Mouse (Mus musculus) intestine, embryonic 16.5 days (tissue): ENCODE results near the gene St7l. TPM values are rescaled to one million over a fixed set of nuclear protein-coding genes. Genes with fewer than 3 reads are reported as not detected.
A peak's percentile ranks its signal among the peaks of the same experiment; 100 is the strongest.

ENCODE experiments used
- ATAC-seq: fragments of 200-750 bp; cut with Nextera tagmentation; 2 replicates; pipeline ENCODE4 v1.8.0; 2017; ENCODE audit warnings: moderate TSS enrichment, moderate library complexity
- H3K27ac ChIP-seq: fragments of 300-500 bp; sonication (generic); 2 replicates; pipeline ENCODE4 v1.5.1; 2014; ENCODE audit warnings: mild to moderate bottlenecking, low read length
- H3K27me3 ChIP-seq: fragments of 300-500 bp; sonication (generic); replicated peaks from 2 replicates; pipeline ENCODE4 v1.6.1; 2014; ENCODE audit warnings: low read length, control low read depth, mixed read lengths; ENCODE audit not compliant: control insufficient read depth, insufficient read depth
- H3K36me3 ChIP-seq: fragments of 300-500 bp; sonication (generic); 2 replicates; pipeline ENCODE4 v1.6.1; 2014; ENCODE audit warnings: low read length, control low read depth; ENCODE audit not compliant: control insufficient read depth, insufficient read depth
- H3K4me1 ChIP-seq: fragments of 300-500 bp; sonication (generic); 2 replicates; pipeline ENCODE4 v1.6.1; 2014; ENCODE audit warnings: low read length, control low read depth, mixed read lengths; ENCODE audit not compliant: control insufficient read depth, insufficient read depth
- H3K4me2 ChIP-seq: fragments of 300-500 bp; sonication (generic); 2 replicates; pipeline ENCODE4 v1.6.1; 2014; ENCODE audit warnings: low read depth, low read length, control low read depth
- H3K4me3 ChIP-seq: fragments of 300-500 bp; sonication (generic); 2 replicates; pipeline ENCODE4 v1.5.1; 2014; ENCODE audit warnings: mild to moderate bottlenecking, low read length
- H3K9ac ChIP-seq: fragments of 300-500 bp; sonication (generic); 2 replicates; pipeline ENCODE4 v1.6.1; 2014; ENCODE audit warnings: low read depth, low read length
- H3K9me3 ChIP-seq: fragments of 300-500 bp; sonication (generic); 2 replicates; pipeline ENCODE4 v1.6.1; 2016; ENCODE audit warnings: low read length, control low read depth; ENCODE audit not compliant: control insufficient read depth
- WGBS: fragments of 180-500 bp; shearing (Covaris S2); extraction: QIAGEN DNeasy Blood & Tissue Kit; methylation state at CpG from one replicate; pipeline ENCODE4 v1.1.7; 2014; 5-methylcytosine and 5-hydroxymethylcytosine counted together
- polyA plus RNA-seq: library from polyadenylated mRNA; unstranded; fragments of >200 nt; fragmentation: Nextera tagmentation; extraction: Ambion mirVana; gene quantifications from 2 replicates; pipeline ENCODE4 v1.2.1, GENCODE M21; 2015

The St7l gene
- polyA plus RNA-seq, 1 experiment from 2014 or later, result 37.8 TPM

- Histone ChIP-seq H3K9me3 (no peaks in the 10 kb centered on the region), H3K4me3 (no peak overlapping the region), H3K27ac (no peak overlapping the region), H3K36me3 (peaks cover 6% of the 10 kb centered on the region; the same call in 1 of the 2 replicates), H3K4me1 (peaks cover 5% of the 10 kb centered on the region; the same call in 1 of the 2 replicates), H3K27me3 (no peaks in the 10 kb centered on the region), H3K4me2 (no peak overlapping the region), H3K9ac (no peak overlapping the region)
- ATAC-seq, result no peak
Measured at GRCm38 (mm10) chr3:104869611-104870010, 5.8 kb downstream of the St7l start.

GRCm38 (mm10) chr3:104888585-104888984 is 24.8 kb downstream of the St7l start:
- 85% methylated on average over 3 of the region's 3 CpGs for WGBS
- Histone ChIP-seq H3K4me1 (no peaks in the 10 kb centered on the region), H3K4me2 (no peak overlapping the region), H3K36me3 (peaks cover 8% of the 10 kb centered on the region; the same call in 1 of the 2 replicates), H3K9ac (no peak overlapping the region), H3K4me3 (no peak overlapping the region), H3K9me3 (no peaks in the 10 kb centered on the region), H3K27ac (no peak overlapping the region), H3K27me3 (no peaks in the 10 kb centered on the region)
- ATAC-seq, result no peak; the same call in 1 of the 2 replicates

- Histone ChIP-seq H3K4me2 (no peak overlapping the region), H3K9ac (no peak overlapping the region), H3K9me3 (no peaks in the 10 kb centered on the region), H3K27ac (no peak overlapping the region), H3K27me3 (no peaks in the 10 kb centered on the region), H3K4me3 (no peak overlapping the region), H3K36me3 (no peaks in the 10 kb centered on the region), H3K4me1 (no peaks in the 10 kb centered on the region)
- no peak for ATAC-seq
- WGBS, result 77% methylated on average over 3 of the region's 3 CpGs
Measured at GRCm38 (mm10) chr3:104896141-104896540, 32.3 kb downstream of the St7l start.

- 94% methylated on average over 4 of the region's 4 CpGs for WGBS
- no peak overlapping the region for H3K4me3 ChIP-seq
Measured at GRCm38 (mm10) chr3:104901154-104901553, 37.3 kb downstream of the St7l start.

GRCm38 (mm10) chr3:104905389-104905788 is 41.6 kb downstream of the St7l start:
- H3K27ac ChIP-seq, result no peak overlapping the region
- H3K4me2 ChIP-seq, result no peak overlapping the region
- WGBS, result 94% methylated on average over 4 of the region's 4 CpGs
- H3K27me3 ChIP-seq, result no peaks in the 10 kb centered on the region
- no peak overlapping the region for H3K4me3 ChIP-seq
- H3K4me1 ChIP-seq, result no peaks in the 10 kb centered on the region
- no peak for ATAC-seq
- H3K9me3 ChIP-seq, result no peaks in the 10 kb centered on the region
- no peaks in the 10 kb centered on the region; the same call in 1 of the 2 replicates for H3K36me3 ChIP-seq
- no peak overlapping the region for H3K9ac ChIP-seq

More at GRCm38 (mm10) chr3:104901154-104901553, 37.3 kb downstream of the St7l start:
- Histone ChIP-seq H3K4me2 (no peak overlapping the region), H3K4me1 (no peaks in the 10 kb centered on the region), H3K9me3 (no peaks in the 10 kb centered on the region), H3K9ac (no peak overlapping the region), H3K36me3 (no peaks in the 10 kb centered on the region), H3K27ac (no peak overlapping the region), H3K27me3 (no peaks in the 10 kb centered on the region)
- ATAC-seq, result no peak

- H3K9ac ChIP-seq, result no peak overlapping the region
- no peak for ATAC-seq
- no peak overlapping the region for H3K27ac ChIP-seq
- H3K4me3 ChIP-seq, result no peak overlapping the region
- no peaks in the 10 kb centered on the region for H3K27me3 ChIP-seq
- peaks cover 2% of the 10 kb centered on the region; the same call in 1 of the 2 replicates for H3K36me3 ChIP-seq
- H3K9me3 ChIP-seq, result no peaks in the 10 kb centered on the region
- no peak overlapping the region for H3K4me2 ChIP-seq
- no peaks in the 10 kb centered on the region for H3K4me1 ChIP-seq
- 92% methylated on average over 3 of the region's 3 CpGs for WGBS
Measured at GRCm38 (mm10) chr3:104906007-104906406, 42.2 kb downstream of the St7l start.

GRCm38 (mm10) chr3:104909195-104909594 is 45.4 kb downstream of the St7l start:
- Histone ChIP-seq H3K9me3 (no peaks in the 10 kb centered on the region), H3K9ac (no peak overlapping the region), H3K36me3 (peaks cover 2% of the 10 kb centered on the region; the same call in 1 of the 2 replicates), H3K27ac (no peak overlapping the region), H3K27me3 (no peaks in the 10 kb centered on the region), H3K4me1 (no peaks in the 10 kb centered on the region), H3K4me3 (no peak overlapping the region), H3K4me2 (no peak overlapping the region)
- ATAC-seq, result no peak
- 91% methylated on average over 6 of the region's 6 CpGs for WGBS

GRCm38 (mm10) chr3:104914986-104915385 is 51.2 kb downstream of the St7l start:
- Histone ChIP-seq H3K9me3 (no peaks in the 10 kb centered on the region), H3K4me2 (no peak overlapping the region), H3K27ac (no peak overlapping the region), H3K4me1 (no peaks in the 10 kb centered on the region), H3K4me3 (no peak overlapping the region), H3K36me3 (peaks cover 5% of the 10 kb centered on the region), H3K9ac (no peak overlapping the region), H3K27me3 (no peaks in the 10 kb centered on the region)
- 52% methylated on average over 3 of the region's 3 CpGs for WGBS
- ATAC-seq, result no peak

GRCm38 (mm10) chr3:104929385-104929784 is 65.6 kb downstream of the St7l start:
- Histone ChIP-seq H3K4me1 (0 out of 2 replicates have a peak, but pooled peaks cover 3% of the 10 kb centered on the region), H3K4me2 (no peak overlapping the region), H3K27ac (no peak overlapping the region), H3K36me3 (0 out of 2 replicates have a peak, but pooled peaks cover 3% of the 10 kb centered on the region), H3K27me3 (no peaks in the 10 kb centered on the region), H3K9me3 (no peaks in the 10 kb centered on the region), H3K9ac (no peak overlapping the region), H3K4me3 (no peak overlapping the region)
- 94% methylated on average over 6 of the region's 6 CpGs for WGBS
- no peak for ATAC-seq

- Histone ChIP-seq H3K4me2 (peak overlapping the region; percentile 27; the same call in 1 of the 2 replicates), H3K4me1 (peaks cover 10% of the 10 kb centered on the region), H3K9ac (no peak overlapping the region), H3K4me3 (no peak overlapping the region), H3K27me3 (no peaks in the 10 kb centered on the region), H3K27ac (peak overlapping the region; percentile 68), H3K9me3 (no peaks in the 10 kb centered on the region), H3K36me3 (0 out of 2 replicates have a peak, but pooled peaks cover 3% of the 10 kb centered on the region)
- 79% methylated on average over 2 of the region's 2 CpGs for WGBS
- peak; percentile 74 for ATAC-seq
Measured at GRCm38 (mm10) chr3:104937728-104938305, 74.0 kb downstream of the St7l start.
